16 mouse cellular contexts compared by ENCODE assay signal in genomic region chr3:30725514-30725913, GRCm38 (mm10). TPM values are rescaled to one million over a fixed set of nuclear protein-coding genes. Genes with fewer than 3 reads are reported as not detected.
A peak's percentile ranks its signal among the peaks of the same experiment; 100 is the strongest.
DNase-seq lines count a peak whose midpoint lies in the region; ATAC-seq lines count a peak whose summit lies in the region.
"Had no signal": no experiment of that assay in that cellular context is flagged by ENCODE, and none has a peak within 500 bp of the region (broad histone marks: within the 10 kb centered on the region; RNA-seq: fewer than 3 reads in every experiment).

No protein-coding gene starts in this region.

- H3K4me1 ChIP-seq in kidney, embryonic 15.5 days: 0 out of 2 replicates have a peak, but pooled peaks cover 4% of the 10 kb centered on the region
- H3K4me1 ChIP-seq: forebrain, embryonic 15.5 days; lung, embryonic 15.5 days; neural tube, embryonic 12.5 days had no signal

- H3K36me3 ChIP-seq in kidney, embryonic 15.5 days: no peaks in the 10 kb centered on the region
- H3K36me3 ChIP-seq: forebrain, embryonic 15.5 days; lung, embryonic 15.5 days; neural tube, embryonic 12.5 days had no signal

- 86% methylated on average over 7 of the region's 7 CpGs for WGBS in kidney, embryonic 15.5 days

- DNase-seq in kidney, postnatal 10 days: peak; percentile 44
- DNase-seq in 3134 (ENCODE audit: extremely low read depth, insufficient read length, low spot score) (peak; percentile 7), A20 (ENCODE audit: low read depth, low spot score) (peak; percentile 54)
- peak; percentile 4 for DNase-seq in c-Kit-positive CD71-negative TER-119-negative erythroid progenitor cells, embryonic 14.5 days (ENCODE audit: low read depth)
- no peak for DNase-seq in T-cell, adult 2 months (ENCODE audit: low spot score)
- DNase-seq in layer of hippocampus, adult 11-12 months (ENCODE audit: low spot score): no peak
- DNase-seq: layer of hippocampus, postnatal 36 days had no signal

- no peaks in the 10 kb centered on the region for H3K27me3 ChIP-seq in kidney, embryonic 15.5 days
- H3K27me3 ChIP-seq: forebrain, embryonic 15.5 days; lung, embryonic 15.5 days; neural tube, embryonic 12.5 days had no signal

- H3K4me3 ChIP-seq in kidney, embryonic 15.5 days (replicated peaks): no peak overlapping the region
- H3K4me3 ChIP-seq: forebrain, embryonic 15.5 days; lung, embryonic 15.5 days; neural tube, embryonic 12.5 days had no signal

- H3K4me2 ChIP-seq in kidney, embryonic 15.5 days: no peak overlapping the region
- H3K4me2 ChIP-seq: forebrain, embryonic 15.5 days; lung, embryonic 15.5 days; neural tube, embryonic 12.5 days had no signal

- H3K9me3 ChIP-seq in kidney, embryonic 15.5 days (replicated peaks): no peaks in the 10 kb centered on the region
- H3K9me3 ChIP-seq: forebrain, embryonic 15.5 days; lung, embryonic 15.5 days; neural tube, embryonic 12.5 days had no signal

- H3K27ac ChIP-seq in kidney, embryonic 15.5 days: no peak overlapping the region
- H3K27ac ChIP-seq: forebrain, embryonic 15.5 days; lung, embryonic 15.5 days; neural tube, embryonic 12.5 days had no signal

- no peak overlapping the region for H3K9ac ChIP-seq in kidney, embryonic 15.5 days
- H3K9ac ChIP-seq: forebrain, embryonic 15.5 days; lung, embryonic 15.5 days; neural tube, embryonic 12.5 days had no signal

- no peak for ATAC-seq in kidney, embryonic 15.5 days (replicated peaks; ENCODE audit: low FRiP score)
- ATAC-seq in monocyte, adult 5-6 weeks (replicated peaks; ENCODE audit: insufficient number of reproducible peaks, low FRiP score, low TSS enrichment, poor library complexity, severe bottlenecking): no peak
- ATAC-seq: forebrain, embryonic 15.5 days had no signal

RNA-seq across cellular contexts. Expression of gene Samd7, which starts 20.6 kb away (rescaled TPM):
- polyA plus RNA-seq in kidney, embryonic 15.5 days (2015; fragmentation: Nextera tagmentation; extraction: Ambion mirVana): not detected in 2 replicates
- not detected in 3 replicates for total RNA-seq in monocyte, adult 5-6 weeks (2017)
- total RNA-seq: layer of hippocampus, postnatal 36 days had no signal
- polyA plus RNA-seq: embryonic facial prominence, embryonic 11.5 days; forebrain, embryonic 15.5 days; heart, embryonic 16.5 days; lung, embryonic 15.5 days; neural tube, embryonic 12.5 days had no signal

RNA-seq across cellular contexts. Expression of gene Lrrc31, which starts 25.9 kb away (rescaled TPM):
- 0.08 and 0.18 TPM in 2 replicates for polyA plus RNA-seq in kidney, embryonic 15.5 days (2015; fragmentation: Nextera tagmentation; extraction: Ambion mirVana)
- total RNA-seq in monocyte, adult 5-6 weeks (2017): not detected in 3 replicates
- total RNA-seq: layer of hippocampus, postnatal 36 days had no signal
- polyA plus RNA-seq: brain, embryonic 14.5 days; embryonic facial prominence, embryonic 11.5 days; forebrain, embryonic 15.5 days; neural tube, embryonic 12.5 days; spleen, adult 2 months had no signal

Comparison
In these comparisons a context has a peak if more than half of its experiments do, and no peak if none do; other contexts are left out.
1. DNase-seq: peak in kidney, postnatal 10 days (single experiment), 3134 (single experiment), A20 (single experiment) and c-Kit-positive CD71-negative TER-119-negative erythroid progenitor cells, embryonic 14.5 days (single experiment); none in T-cell, adult 2 months (single experiment) and layer of hippocampus, adult 11-12 months (single experiment).